Mouse (Mus musculus) liver, adult 2 months (tissue): Measurements from ENCODE around the gene Cdiptos.

Source experiments
- CTCF ChIP-seq: fragments of 200-500 bp; IDR thresholded peaks from 2 replicates; pipeline ENCODE4 v1.5.1; 2011; ENCODE audit warnings: low read depth, low read length, control low read depth
- POLR2A ChIP-seq: fragments of 200-500 bp; IDR thresholded peaks from 2 replicates; pipeline ENCODE4 v1.6.1; 2011; ENCODE audit warnings: low read length, control low read depth; ENCODE audit not compliant: insufficient read depth; ENCODE audit errors: extremely low read depth

- TF ChIP-seq CTCF (no peak), POLR2A (no peak)
These were observed 6.2 kb upstream of the Cdiptos start for GRCm38 (mm10) chr7:126982054-126982453.
